Mouse (Mus musculus): ENCODE measurements around the gene Gnai2.

DNA sequence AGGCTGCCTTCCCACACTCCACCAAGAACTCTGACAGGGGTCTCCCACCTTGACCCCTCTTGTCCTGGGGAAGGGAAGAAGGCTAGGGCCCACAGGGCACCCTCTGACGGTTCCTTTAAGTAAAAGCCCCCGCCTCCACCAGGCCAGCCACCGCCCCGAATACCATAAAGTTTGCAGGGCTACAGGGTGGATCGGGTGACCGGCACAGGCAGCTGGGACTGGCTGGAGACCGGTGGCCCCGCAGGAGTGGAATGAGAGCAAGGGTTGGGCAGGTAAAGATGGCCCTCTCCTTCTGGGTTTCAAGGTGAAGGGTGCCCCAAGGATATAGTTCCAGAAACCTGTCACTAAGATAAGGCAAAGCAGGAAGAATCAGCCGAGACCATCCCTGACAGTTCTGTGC is 28.6 kb downstream of the Gnai2 start:
- TF ChIP-seq CTCF (IDR thresholded peaks at IDR 0.05; ENCODE audit: low read depth, low read length) (no peak), POLR2A (IDR thresholded peaks at IDR 0.05; ENCODE audit: borderline replicate concordance, low read depth, low read length) (no peak)
